Mouse (Mus musculus) forebrain, embryonic 16.5 days (tissue): ENCODE data around the gene Sgms2. TPM values are rescaled to one million over a fixed set of nuclear protein-coding genes. Genes with fewer than 3 reads are reported as not detected.

Source experiments
- ATAC-seq: fragments of 200-750 bp; cut with Nextera tagmentation; 2 replicates; pipeline ENCODE4 v1.8.0; 2017; ENCODE audit warnings: mild to moderate bottlenecking, moderate library complexity
- H3K27ac ChIP-seq: fragments of 300-500 bp; sonication (generic); 2 replicates; pipeline ENCODE4 v1.5.1; 2014; ENCODE audit warnings: low read length, control low read depth
- H3K27me3 ChIP-seq: fragments of 300-500 bp; sonication (generic); replicated peaks from 2 replicates; pipeline ENCODE4 v1.6.1; 2014; ENCODE audit warnings: low read length; ENCODE audit not compliant: control insufficient read depth, insufficient read depth
- H3K36me3 ChIP-seq: fragments of 300-500 bp; sonication (generic); 2 replicates; pipeline ENCODE4 v1.6.1; 2014; ENCODE audit not compliant: control insufficient read depth, insufficient read depth
- H3K4me1 ChIP-seq: fragments of 300-500 bp; sonication (generic); replicated peaks from 2 replicates; pipeline ENCODE4 v1.6.1; 2014; ENCODE audit warnings: low read length; ENCODE audit not compliant: control insufficient read depth, insufficient read depth
- H3K4me2 ChIP-seq: fragments of 300-500 bp; sonication (generic); 2 replicates; pipeline ENCODE4 v1.6.1; 2014; ENCODE audit warnings: mild to moderate bottlenecking, low read length, control low read depth
- H3K4me3 ChIP-seq: fragments of 300-500 bp; sonication (generic); replicated peaks from 2 replicates; pipeline ENCODE4 v1.5.1; 2014; ENCODE audit warnings: mild to moderate bottlenecking, low read length, control low read depth
- H3K9ac ChIP-seq: fragments of 300-500 bp; sonication (generic); replicated peaks from 2 replicates; pipeline ENCODE4 v1.6.1; 2014; ENCODE audit warnings: low read depth, low read length, control low read depth
- H3K9me3 ChIP-seq: fragments of 300-500 bp; sonication (generic); 2 replicates; pipeline ENCODE4 v1.6.1; 2016; ENCODE audit warnings: low read length; ENCODE audit not compliant: control insufficient read depth
- WGBS: fragments of 180-500 bp; shearing (Covaris S2); extraction: QIAGEN DNeasy Blood & Tissue Kit; methylation state at CpG from one replicate; pipeline ENCODE4 v1.1.7; 2014; 5-methylcytosine and 5-hydroxymethylcytosine counted together
- polyA plus RNA-seq: library from polyadenylated mRNA; unstranded; fragments of >200 nt; fragmentation: Nextera tagmentation; extraction: Ambion mirVana; gene quantifications from 2 replicates; pipeline ENCODE4 v1.2.1, GENCODE M21; 2015

Gene Sgms2
- polyA plus RNA-seq, 1 experiment from 2014 or later = 1.0 TPM

DNA sequence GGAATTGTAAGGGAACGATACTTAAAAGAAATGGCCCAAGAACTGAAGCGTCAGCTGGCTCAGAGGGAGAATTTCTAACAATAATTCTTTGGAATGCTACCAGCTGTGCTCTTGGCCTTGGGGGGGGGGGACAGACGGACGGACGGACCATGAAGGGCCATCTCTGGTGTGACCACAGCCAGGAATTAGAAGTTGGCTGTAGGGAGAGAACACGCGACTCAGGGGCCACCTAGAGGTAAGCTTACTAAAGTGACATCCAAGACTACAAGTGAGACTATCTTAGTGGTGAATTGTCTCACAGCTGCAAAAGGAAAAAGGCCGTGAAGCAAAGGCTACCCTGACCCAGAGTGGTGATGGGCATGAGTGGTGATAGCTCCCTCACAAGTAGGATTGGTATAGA is 20.4 kb upstream of the Sgms2 start:
- no peaks in the 10 kb centered on the region for H3K27me3 ChIP-seq
- no peak overlapping the region for H3K27ac ChIP-seq
- WGBS = 66% methylated on average over 8 of the region's 8 CpGs
- no peak overlapping the region for H3K9ac ChIP-seq
- H3K4me2 ChIP-seq = no peak overlapping the region
- no peaks in the 10 kb centered on the region for H3K4me1 ChIP-seq
- ATAC-seq = no peak
- H3K4me3 ChIP-seq = no peak overlapping the region
- no peaks in the 10 kb centered on the region for H3K36me3 ChIP-seq
- H3K9me3 ChIP-seq = no peaks in the 10 kb centered on the region

DNA sequence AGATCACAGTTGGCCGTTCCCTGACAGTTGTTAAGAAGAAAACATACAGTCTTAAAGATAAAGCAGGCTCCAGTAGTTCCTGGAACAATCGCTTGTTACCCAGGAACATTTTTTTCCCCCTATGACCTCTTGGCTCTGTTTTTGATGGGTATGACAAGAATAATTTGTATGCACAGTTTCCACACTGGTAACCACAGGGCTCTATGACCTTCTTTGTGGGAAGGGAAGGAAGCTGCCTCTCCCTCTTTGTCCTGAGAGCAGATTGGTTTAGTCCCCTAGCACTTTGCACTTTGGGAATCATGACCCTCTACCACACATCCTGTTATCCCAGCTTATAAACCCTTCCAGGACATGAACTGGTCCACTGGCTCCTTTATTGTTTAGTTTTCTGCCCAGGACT is 16.8 kb upstream of the Sgms2 start:
- H3K4me2 ChIP-seq = no peak overlapping the region
- 95% methylated on average over 2 of the region's 2 CpGs for WGBS
- no peaks in the 10 kb centered on the region for H3K9me3 ChIP-seq
- no peak overlapping the region for H3K9ac ChIP-seq
- no peak for ATAC-seq
- H3K4me1 ChIP-seq = no peaks in the 10 kb centered on the region
- H3K36me3 ChIP-seq = no peaks in the 10 kb centered on the region
- no peak overlapping the region for H3K4me3 ChIP-seq
- no peaks in the 10 kb centered on the region for H3K27me3 ChIP-seq
- no peak overlapping the region for H3K27ac ChIP-seq

DNA sequence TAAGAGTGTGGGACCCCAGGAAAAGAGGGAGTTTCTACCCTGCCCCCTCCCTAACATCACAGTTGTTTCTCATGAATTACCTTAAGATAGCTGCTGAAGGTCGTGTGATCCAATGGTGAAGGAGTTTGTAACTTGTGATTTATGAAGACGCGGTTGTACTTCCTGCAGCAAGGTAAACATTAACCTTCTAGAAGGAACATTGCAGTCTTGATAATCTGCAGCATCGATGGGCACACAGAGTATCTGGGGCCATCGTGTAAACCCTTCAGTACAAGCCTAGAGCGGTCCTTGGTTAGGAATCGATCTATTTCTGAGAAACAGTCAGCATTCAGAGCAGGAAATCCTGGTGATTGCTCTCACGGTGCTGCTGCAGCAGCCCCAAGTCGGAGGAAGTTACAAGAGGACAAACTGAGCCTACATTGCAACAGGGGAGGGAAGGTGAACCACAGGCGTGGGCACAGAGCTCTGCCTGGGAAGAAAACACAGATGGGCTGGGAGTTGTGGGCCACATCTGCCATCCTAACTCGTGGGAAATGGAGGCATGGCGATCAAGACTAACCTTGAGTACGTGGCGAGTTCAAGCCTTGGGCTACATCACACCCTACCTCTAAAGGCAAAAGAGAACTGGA is 13.5 kb upstream of the Sgms2 start:
- no peak overlapping the region for H3K27ac ChIP-seq
- no peaks in the 10 kb centered on the region for H3K9me3 ChIP-seq
- no peaks in the 10 kb centered on the region for H3K4me1 ChIP-seq
- no peak overlapping the region for H3K4me2 ChIP-seq
- no peak for ATAC-seq
- no peak overlapping the region for H3K9ac ChIP-seq
- no peak overlapping the region for H3K4me3 ChIP-seq
- 90% methylated on average over 14 of the region's 14 CpGs for WGBS
- H3K27me3 ChIP-seq = no peaks in the 10 kb centered on the region
- H3K36me3 ChIP-seq = no peaks in the 10 kb centered on the region

DNA sequence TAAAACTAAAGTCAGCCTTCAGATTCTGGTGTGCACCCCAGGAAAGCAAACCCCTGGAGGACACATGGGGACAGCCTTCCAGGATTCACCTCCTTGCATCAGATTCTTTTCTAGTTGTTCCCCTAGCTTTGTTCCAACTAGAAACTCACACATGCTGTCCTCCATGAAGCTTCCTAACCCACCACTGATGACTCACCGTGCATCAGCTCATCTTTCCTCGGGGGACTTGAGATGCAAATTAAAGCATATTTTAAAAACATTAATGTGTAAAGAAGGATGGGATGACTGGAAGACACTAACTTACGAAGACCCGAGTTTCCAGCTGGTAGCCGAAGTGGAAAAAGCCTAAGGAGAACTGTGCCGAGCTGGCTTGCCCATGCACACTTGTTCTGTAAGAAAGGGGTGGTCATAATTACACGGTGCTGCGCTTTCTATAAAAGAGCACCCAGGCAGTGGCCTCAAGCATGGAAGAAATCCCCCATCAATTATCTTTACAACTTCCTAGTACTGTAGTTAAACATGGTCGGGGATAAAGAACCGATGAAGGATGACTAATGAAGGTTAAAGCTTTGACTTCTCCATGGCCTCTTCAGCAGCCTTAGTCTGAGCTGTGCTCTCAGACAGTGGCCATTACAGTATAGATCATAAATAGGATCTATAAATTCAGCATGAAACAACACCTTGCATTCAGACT is 10.6 kb upstream of the Sgms2 start:
- Histone ChIP-seq H3K4me2 (no peak overlapping the region), H3K27ac (no peak overlapping the region), H3K9ac (no peak overlapping the region), H3K4me3 (no peak overlapping the region), H3K36me3 (no peaks in the 10 kb centered on the region), H3K9me3 (no peaks in the 10 kb centered on the region), H3K27me3 (no peaks in the 10 kb centered on the region), H3K4me1 (no peaks in the 10 kb centered on the region)
- no peak for ATAC-seq
- WGBS = 46% methylated on average over 10 of the region's 10 CpGs

DNA sequence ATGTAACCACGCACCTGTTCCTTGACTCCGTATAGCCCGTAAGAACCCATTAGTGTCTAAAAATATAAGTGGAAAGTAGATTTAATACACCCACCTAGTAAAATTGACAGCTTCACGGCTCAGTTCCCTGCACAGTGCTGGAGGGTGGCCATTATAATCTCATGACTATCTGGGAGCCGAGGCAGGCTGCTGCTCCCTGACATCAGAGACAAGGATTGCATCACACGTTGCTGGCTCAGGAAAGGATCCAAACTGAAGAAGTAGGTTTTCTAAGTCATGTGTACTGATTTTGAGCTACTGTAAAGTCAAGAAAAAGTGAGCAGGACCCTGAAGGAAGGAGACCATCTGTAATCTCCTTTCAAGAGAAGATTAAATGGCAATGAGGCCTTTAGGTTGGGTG is 8.4 kb upstream of the Sgms2 start:
- Histone ChIP-seq H3K4me3 (no peak overlapping the region), H3K9ac (no peak overlapping the region), H3K27ac (no peak overlapping the region), H3K27me3 (no peaks in the 10 kb centered on the region), H3K9me3 (no peaks in the 10 kb centered on the region), H3K4me2 (no peak overlapping the region), H3K4me1 (no peaks in the 10 kb centered on the region), H3K36me3 (no peaks in the 10 kb centered on the region)
- WGBS = 87% methylated on average over 6 of the region's 6 CpGs
- no peak for ATAC-seq

DNA sequence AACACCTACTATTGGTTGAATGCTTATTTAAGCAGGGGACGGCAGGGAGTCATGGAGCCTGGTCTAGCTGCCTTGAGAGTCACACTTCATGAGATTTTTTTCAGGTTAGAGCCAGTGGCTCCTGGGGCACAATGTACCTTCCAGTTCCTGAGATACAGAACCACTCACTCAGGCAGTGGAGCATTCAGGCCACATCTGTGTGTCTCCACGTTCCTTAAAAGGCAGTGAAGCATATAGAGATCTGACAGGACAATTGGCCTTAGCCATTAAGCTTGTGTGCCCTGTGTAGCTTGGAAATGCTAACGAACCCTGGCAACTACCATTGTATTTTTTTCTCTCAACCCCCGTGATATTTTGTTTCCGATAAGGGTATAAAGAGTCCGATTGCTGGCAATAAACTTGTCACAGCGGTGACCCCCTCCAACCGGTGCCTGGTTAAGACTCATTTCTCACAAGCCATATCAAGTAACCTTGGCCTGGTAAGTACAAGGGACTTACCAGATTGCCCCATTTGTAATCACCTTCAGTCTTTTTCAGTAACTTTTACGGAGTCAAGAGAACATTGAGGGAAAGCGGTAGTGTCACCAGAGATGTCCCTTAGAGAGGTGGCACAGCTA is 5.4 kb upstream of the Sgms2 start:
- Histone ChIP-seq H3K27ac (no peak overlapping the region), H3K9me3 (no peaks in the 10 kb centered on the region), H3K4me3 (no peak overlapping the region), H3K27me3 (no peaks in the 10 kb centered on the region; the same call in 1 of the 2 replicates), H3K9ac (no peak overlapping the region), H3K4me2 (no peak overlapping the region), H3K4me1 (no peaks in the 10 kb centered on the region), H3K36me3 (no peaks in the 10 kb centered on the region)
- 38% methylated on average over 10 of the region's 10 CpGs for WGBS
- ATAC-seq = no peak

DNA sequence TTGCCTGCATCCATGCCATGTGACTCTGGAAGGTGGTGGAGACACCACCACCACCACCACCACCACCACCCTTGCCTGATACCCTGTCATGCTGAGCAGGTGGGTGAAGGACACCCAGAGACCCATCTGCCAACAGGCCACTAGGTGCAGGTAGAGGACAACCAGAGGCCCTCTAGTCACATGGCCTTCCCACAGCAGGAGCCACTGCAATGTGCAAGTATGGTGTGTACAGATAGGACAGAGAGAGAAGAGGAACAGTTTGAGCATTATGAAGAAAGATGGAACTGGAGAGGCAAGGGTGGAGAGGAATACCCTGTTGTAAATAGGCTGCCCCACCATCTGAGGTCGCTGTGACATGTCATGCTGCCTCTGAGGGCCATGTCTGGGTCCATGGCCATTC is 3.9 kb upstream of the Sgms2 start:
- peaks cover 6% of the 10 kb centered on the region for H3K27me3 ChIP-seq
- H3K9me3 ChIP-seq = no peaks in the 10 kb centered on the region
- no peaks in the 10 kb centered on the region for H3K36me3 ChIP-seq
- peaks cover 6% of the 10 kb centered on the region for H3K4me1 ChIP-seq
- H3K4me2 ChIP-seq = no peak overlapping the region
- no peak overlapping the region for H3K4me3 ChIP-seq
- H3K9ac ChIP-seq = no peak overlapping the region
- 79% methylated on average over 1 of the region's 1 CpGs for WGBS
- ATAC-seq = no peak
- no peak overlapping the region for H3K27ac ChIP-seq

DNA sequence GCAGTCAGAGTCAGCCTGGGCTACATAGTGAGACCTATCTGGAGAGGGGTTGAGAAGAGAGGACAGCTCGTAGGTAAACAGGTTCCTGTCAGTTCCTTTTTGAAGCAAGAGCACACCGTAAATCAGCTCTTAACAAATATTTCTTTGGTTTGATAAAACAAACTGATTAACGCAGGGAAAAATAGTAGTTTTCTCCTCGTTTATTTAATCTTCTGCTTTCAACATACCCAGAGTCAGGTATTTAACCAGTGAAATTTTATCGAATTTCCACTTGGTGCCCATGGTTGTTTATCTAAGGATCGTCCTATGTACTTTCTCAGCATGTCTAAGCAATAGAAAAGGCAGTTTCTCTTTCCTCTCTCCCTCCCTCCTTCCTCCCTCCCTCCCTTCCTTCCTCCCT is 2.0 kb upstream of the Sgms2 start:
- Histone ChIP-seq H3K27ac (no peak overlapping the region), H3K4me2 (no peak overlapping the region), H3K4me3 (no peak overlapping the region), H3K9ac (no peak overlapping the region), H3K9me3 (no peaks in the 10 kb centered on the region), H3K27me3 (peaks cover 6% of the 10 kb centered on the region), H3K36me3 (no peaks in the 10 kb centered on the region), H3K4me1 (peaks cover 10% of the 10 kb centered on the region)
- ATAC-seq = no peak
- WGBS = 75% methylated on average over 6 of the region's 6 CpGs

DNA sequence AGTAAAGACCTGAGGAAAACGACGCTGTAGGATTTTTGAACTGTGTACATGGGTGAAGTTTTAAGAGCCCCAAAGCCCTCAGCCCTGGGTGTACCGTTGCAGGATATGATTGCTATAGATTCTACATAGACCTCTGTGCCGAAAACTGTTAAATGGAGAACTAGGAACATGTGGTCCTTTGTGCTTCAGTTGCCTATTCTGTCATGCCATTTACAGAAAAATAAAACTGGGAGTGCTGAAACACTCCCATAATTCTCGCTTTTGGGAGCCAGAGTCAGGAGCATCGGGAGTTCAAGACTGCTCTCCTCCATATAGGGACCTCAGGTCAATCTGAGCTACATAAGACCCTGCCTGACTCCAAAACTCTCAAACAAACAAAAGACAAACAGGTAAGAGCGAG is 769 bp upstream of the Sgms2 start:
- Histone ChIP-seq H3K27ac (no peak overlapping the region), H3K27me3 (peaks cover 9% of the 10 kb centered on the region), H3K4me1 (peaks cover 10% of the 10 kb centered on the region), H3K9me3 (no peaks in the 10 kb centered on the region), H3K36me3 (no peaks in the 10 kb centered on the region), H3K4me3 (no peak overlapping the region), H3K4me2 (no peak overlapping the region), H3K9ac (no peak overlapping the region)
- 94% methylated on average over 7 of the region's 7 CpGs for WGBS
- ATAC-seq = no peak
